Mouse (Mus musculus) liver, adult 2 months (tissue): ENCODE measurements around the gene Gm10837. TPM values are rescaled to one million over a fixed set of nuclear protein-coding genes. Genes with fewer than 3 reads are reported as not detected.
A peak's percentile ranks its signal among the peaks of the same experiment; 100 is the strongest.

Experiments
- DNase-seq: peaks from one replicate; pipeline ENCODE4 v3.0.0-alpha.2; 2011; ENCODE audit warnings: low read depth, low spot score; ENCODE audit errors: extremely low read depth
- H3K27ac ChIP-seq: fragments of 200-500 bp; replicated peaks from 2 replicates; pipeline ENCODE4 v1.5.1; 2012; ENCODE audit warnings: low read depth, mild to moderate bottlenecking, control low read depth, inconsistent platforms, low read length; ENCODE audit not compliant: insufficient read depth
- H3K27me3 ChIP-seq: fragments of 200-500 bp; 2 replicates; pipeline ENCODE4 v1.6.1; 2012; ENCODE audit warnings: mild to moderate bottlenecking, moderate library complexity, low read length, inconsistent platforms; ENCODE audit not compliant: control insufficient read depth, insufficient read depth
- H3K36me3 ChIP-seq: fragments of 200-500 bp; 2 replicates; pipeline ENCODE4 v1.6.1; 2012; ENCODE audit warnings: low read length, inconsistent platforms; ENCODE audit not compliant: control insufficient read depth, insufficient read depth
- H3K4me1 ChIP-seq: fragments of 200-500 bp; 2 replicates; pipeline ENCODE4 v1.6.1; 2011; ENCODE audit warnings: low read length; ENCODE audit not compliant: control insufficient read depth, insufficient read depth
- H3K4me3 ChIP-seq: fragments of 200-500 bp; 2 replicates; pipeline ENCODE4 v1.5.1; 2011; ENCODE audit warnings: low read depth, mild to moderate bottlenecking, control low read depth, low read length, moderate library complexity; ENCODE audit not compliant: insufficient read depth
- H3K79me2 ChIP-seq: fragments of 200-500 bp; 2 replicates; pipeline ENCODE4 v1.6.1; 2012; ENCODE audit warnings: inconsistent platforms, mild to moderate bottlenecking, low read length, moderate library complexity; ENCODE audit not compliant: control insufficient read depth, insufficient read depth
- H3K9ac ChIP-seq: fragments of 200-500 bp; 2 replicates; pipeline ENCODE4 v1.6.1; 2012; ENCODE audit warnings: low read depth, mild to moderate bottlenecking, control low read depth, inconsistent platforms, low read length
- CTCF ChIP-seq: fragments of 200-500 bp; IDR thresholded peaks from 2 replicates; pipeline ENCODE4 v1.5.1; 2011; ENCODE audit warnings: low read depth, low read length, control low read depth
- POLR2A ChIP-seq: fragments of 200-500 bp; IDR thresholded peaks from 2 replicates; pipeline ENCODE4 v1.6.1; 2011; ENCODE audit warnings: low read length, control low read depth; ENCODE audit not compliant: insufficient read depth; ENCODE audit errors: extremely low read depth
- WGBS: fragments of 180-500 bp; shearing (Covaris S2); methylation state at CpG from one replicate; pipeline ENCODE4 v1.1.7; 2018; 5-methylcytosine and 5-hydroxymethylcytosine counted together
- polyA plus RNA-seq: library from polyadenylated mRNA; depleted of rRNA; stranded (reverse); fragments of >200 nt; gene quantifications from 2 replicates; pipeline ENCODE4 v1.2.3, GENCODE M21; 2012
- total RNA-seq: library from RNA; depleted of rRNA; stranded (reverse); fragments of >200 nt; gene quantifications from 2 replicates; pipeline ENCODE4 v1.2.3, GENCODE M21; 2014

Gene Gm10837
- total and polyA plus RNA-seq, 2 experiments: not detected

GRCm38 (mm10) chr14:122474041-122474890 is 16.1 kb upstream of the Gm10837 start:
- 2% methylated on average over 57 of the region's 57 CpGs for WGBS
- no peak for DNase-seq
- Histone ChIP-seq H3K4me3 (no peak overlapping the region), H3K27me3 (peaks cover 29% of the 10 kb centered on the region), H3K4me1 (no peaks in the 10 kb centered on the region), H3K27ac (no peak overlapping the region), H3K36me3 (no peaks in the 10 kb centered on the region), H3K9ac (no peak overlapping the region), H3K79me2 (no peaks in the 10 kb centered on the region)
- TF ChIP-seq POLR2A: no peak
- no peak for TF ChIP-seq CTCF

- H3K79me2 ChIP-seq: no peaks in the 10 kb centered on the region
- H3K36me3 ChIP-seq: no peaks in the 10 kb centered on the region
- H3K4me3 ChIP-seq: peak within 1 kb of the TSS; percentile 31; the same call in 1 of the 2 replicates
- no peak for DNase-seq
- TF ChIP-seq CTCF: no peak
- TF ChIP-seq POLR2A: no peak
- H3K9ac ChIP-seq: no peak within 1 kb of the TSS
- 1% methylated on average over 58 of the region's 73 CpGs for WGBS
- peaks cover 29% of the 10 kb centered on the region for H3K27me3 ChIP-seq
- no peak within 1 kb of the TSS for H3K27ac ChIP-seq
- no peaks in the 10 kb centered on the region for H3K4me1 ChIP-seq
Observed at GRCm38 (mm10) chr14:122474891-122475556, 15.4 kb upstream of the Gm10837 start, which contains the start of gene Zic2. TSS of gene Zic2 (plus strand) at chr14:122475435.

GRCm38 (mm10) chr14:122475557-122476040 is 14.8 kb upstream of the Gm10837 start:
- no peak for DNase-seq
- TF ChIP-seq CTCF: no peak
- no peaks in the 10 kb centered on the region for H3K79me2 ChIP-seq
- no peaks in the 10 kb centered on the region for H3K36me3 ChIP-seq
- peaks cover 29% of the 10 kb centered on the region for H3K27me3 ChIP-seq
- no peak overlapping the region for H3K9ac ChIP-seq
- WGBS: 1% methylated on average over 62 of the region's 65 CpGs
- peak overlapping the region; percentile 31; the same call in 1 of the 2 replicates for H3K4me3 ChIP-seq
- no peak overlapping the region for H3K27ac ChIP-seq
- no peaks in the 10 kb centered on the region for H3K4me1 ChIP-seq

GRCm38 (mm10) chr14:122476041-122476821 is 14.2 kb upstream of the Gm10837 start:
- TF ChIP-seq POLR2A: no peak
- TF ChIP-seq CTCF: no peak
- Histone ChIP-seq H3K4me3 (no peak overlapping the region), H3K79me2 (no peaks in the 10 kb centered on the region), H3K27ac (no peak overlapping the region), H3K36me3 (no peaks in the 10 kb centered on the region), H3K27me3 (peaks cover 29% of the 10 kb centered on the region), H3K9ac (no peak overlapping the region), H3K4me1 (no peaks in the 10 kb centered on the region)
- no peak for DNase-seq
- 2% methylated on average over 62 of the region's 62 CpGs for WGBS

GRCm38 (mm10) chr14:122476822-122477215 is 13.6 kb upstream of the Gm10837 start:
- no peak for TF ChIP-seq POLR2A

More at GRCm38 (mm10) chr14:122476822-122477215, 13.6 kb upstream of the Gm10837 start:
- H3K4me1 ChIP-seq: no peaks in the 10 kb centered on the region
- H3K27ac ChIP-seq: no peak overlapping the region
- H3K36me3 ChIP-seq: no peaks in the 10 kb centered on the region
- H3K79me2 ChIP-seq: no peaks in the 10 kb centered on the region
- no peak for DNase-seq
- WGBS: 6% methylated on average over 18 of the region's 18 CpGs
- H3K27me3 ChIP-seq: peaks cover 29% of the 10 kb centered on the region
- no peak overlapping the region for H3K9ac ChIP-seq
- H3K4me3 ChIP-seq: no peak overlapping the region
